Mouse (Mus musculus): ENCODE results near the gene Eif2d.

Gene Eif2d

GRCm38 (mm10) chr1:131213361-131213760 is 60.4 kb downstream of the Eif2d start:
- no peak for DNase-seq (ENCODE audit: low read depth, low spot score)

- no peak for DNase-seq (ENCODE audit: low read depth, low spot score)
Observed at GRCm38 (mm10) chr1:131218933-131219332, 66.0 kb downstream of the Eif2d start.

GRCm38 (mm10) chr1:131221822-131222590 is 69.0 kb downstream of the Eif2d start:
- DNase-seq (ENCODE audit: low read depth, low spot score): no peak

GRCm38 (mm10) chr1:131223345-131223744 is 70.4 kb downstream of the Eif2d start:
- DNase-seq (ENCODE audit: low read depth, low spot score): no peak

- no peak for DNase-seq (ENCODE audit: low read depth, low spot score)
Observed at GRCm38 (mm10) chr1:131224848-131225471, 72.0 kb downstream of the Eif2d start.

- DNase-seq (ENCODE audit: low read depth, low spot score): no peak
Observed at GRCm38 (mm10) chr1:131228225-131228624, 75.2 kb downstream of the Eif2d start.

- DNase-seq (ENCODE audit: low read depth, low spot score): no peak
Observed at GRCm38 (mm10) chr1:131228659-131229058, 75.7 kb downstream of the Eif2d start.

GRCm38 (mm10) chr1:131233527-131233926 is 80.5 kb downstream of the Eif2d start:
- DNase-seq (ENCODE audit: low read depth, low spot score): no peak

- DNase-seq (ENCODE audit: low read depth, low spot score): no peak
Observed at GRCm38 (mm10) chr1:131236077-131236476, 83.1 kb downstream of the Eif2d start.

All from brain, embryonic 18.5 days (tissue).